10 mouse cellular contexts compared by ENCODE assay signal in genomic region chr12:16009822-16010620, GRCm38 (mm10).
DNase-seq lines count a peak whose midpoint lies in the region; ATAC-seq and TF ChIP-seq lines count a peak whose summit lies in the region.
"Had no signal": no experiment of that assay in that cellular context is flagged by ENCODE, and none has a peak within 500 bp of the region (broad histone marks: within the 10 kb centered on the region; RNA-seq: fewer than 3 reads in every experiment).

No protein-coding gene starts in this region.

- H3K4me2 ChIP-seq in hindbrain, embryonic 16.5 days (ENCODE audit: low read length), result no peak overlapping the region
- H3K4me2 ChIP-seq in hindbrain, embryonic 14.5 days (replicated peaks), result no peak overlapping the region
- peak overlapping the region; percentile 6; the same call in 1 of the 2 replicates for H3K4me2 ChIP-seq in kidney, postnatal 0 days (ENCODE audit: low read length)
- H3K4me2 ChIP-seq in neural tube, embryonic 15.5 days, result no peak overlapping the region
- H3K4me2 ChIP-seq: neural tube, embryonic 13.5 days had no signal

- WGBS in hindbrain, embryonic 16.5 days, result 68% methylated on average over 10 of the region's 10 CpGs
- 70% methylated on average over 10 of the region's 10 CpGs for WGBS in hindbrain, embryonic 14.5 days
- WGBS in kidney, postnatal 0 days, result 25% methylated on average over 10 of the region's 10 CpGs
- 67% methylated on average over 10 of the region's 10 CpGs for WGBS in neural tube, embryonic 15.5 days

- no peak overlapping the region for H3K4me3 ChIP-seq in hindbrain, embryonic 16.5 days (ENCODE audit: low read length)
- no peak overlapping the region for H3K4me3 ChIP-seq in hindbrain, embryonic 14.5 days (replicated peaks; ENCODE audit: low read length)
- no peak overlapping the region for H3K4me3 ChIP-seq in ES-E14 (ENCODE audit: insufficient read depth in 1 of 2, low read depth in 1 of 2, low read length in 2 of 2, poor library complexity in 1 of 2, severe bottlenecking in 1 of 2)
- H3K4me3 ChIP-seq in kidney, postnatal 0 days (replicated peaks; ENCODE audit: low read depth, low read length), result no peak overlapping the region
- H3K4me3 ChIP-seq in neural tube, embryonic 15.5 days (replicated peaks), result no peak overlapping the region
- H3K4me3 ChIP-seq: neural tube, embryonic 13.5 days had no signal

- TF ChIP-seq CTCF in kidney, postnatal 0 days (IDR thresholded peaks at IDR 0.05; ENCODE audit: low read depth), result no peak

- no peaks in the 10 kb centered on the region for H3K9me3 ChIP-seq in hindbrain, embryonic 16.5 days (ENCODE audit: control insufficient read depth, low read length)
- no peaks in the 10 kb centered on the region for H3K9me3 ChIP-seq in hindbrain, embryonic 14.5 days (ENCODE audit: control insufficient read depth, low read length)
- H3K9me3 ChIP-seq in ES-E14 (ENCODE audit: control insufficient read depth, insufficient read depth, low read depth, low read length), result no peaks in the 10 kb centered on the region
- no peaks in the 10 kb centered on the region for H3K9me3 ChIP-seq in kidney, postnatal 0 days (replicated peaks; ENCODE audit: low read length)
- no peaks in the 10 kb centered on the region for H3K9me3 ChIP-seq in neural tube, embryonic 15.5 days (replicated peaks)
- H3K9me3 ChIP-seq: neural tube, embryonic 13.5 days had no signal

- 0 out of 2 replicates have a peak overlapping the region, but pooled peaks have one; percentile 3 for H3K9ac ChIP-seq in hindbrain, embryonic 16.5 days (ENCODE audit: low read depth, low read length)
- H3K9ac ChIP-seq in hindbrain, embryonic 14.5 days, result no peak overlapping the region
- 0 out of 2 replicates have a peak overlapping the region, but pooled peaks have one; percentile 3 for H3K9ac ChIP-seq in ES-E14 (ENCODE audit: insufficient read depth, low read depth, low read length, poor library complexity, severe bottlenecking)
- no peak overlapping the region for H3K9ac ChIP-seq in kidney, postnatal 0 days (ENCODE audit: low read depth, low read length)
- no peak overlapping the region for H3K9ac ChIP-seq in neural tube, embryonic 15.5 days (replicated peaks)
- H3K9ac ChIP-seq: neural tube, embryonic 13.5 days had no signal

- H3K27ac ChIP-seq in hindbrain, embryonic 16.5 days (ENCODE audit: low read depth, low read length), result no peak overlapping the region
- H3K27ac ChIP-seq in hindbrain, embryonic 14.5 days, result no peak overlapping the region
- peak overlapping the region; percentile 8; the same call in 1 of the 2 replicates for H3K27ac ChIP-seq in ES-E14 (ENCODE audit: insufficient read depth, low read depth, low read length, poor library complexity, severe bottlenecking)
- peak overlapping the region; percentile 63; the same call in 1 of the 2 replicates for H3K27ac ChIP-seq in kidney, postnatal 0 days
- no peak overlapping the region for H3K27ac ChIP-seq in neural tube, embryonic 15.5 days (replicated peaks)

- no peak for ATAC-seq in hindbrain, embryonic 16.5 days
- no peak for ATAC-seq in hindbrain, embryonic 14.5 days (ENCODE audit: low FRiP score)
- ATAC-seq in kidney, postnatal 0 days (replicated peaks; ENCODE audit: low FRiP score, low read depth), result no peak
- no peak for ATAC-seq in neural tube, embryonic 15.5 days (ENCODE audit: low FRiP score)

- H3K36me3 ChIP-seq in hindbrain, embryonic 16.5 days (ENCODE audit: control insufficient read depth, insufficient read depth, low read length), result no peaks in the 10 kb centered on the region
- H3K36me3 ChIP-seq in hindbrain, embryonic 14.5 days (replicated peaks; ENCODE audit: control insufficient read depth, insufficient read depth), result no peaks in the 10 kb centered on the region
- H3K36me3 ChIP-seq in ES-E14 (ENCODE audit: control insufficient read depth, insufficient read depth, low read length, poor library complexity, severe bottlenecking), result no peaks in the 10 kb centered on the region
- H3K36me3 ChIP-seq in kidney, postnatal 0 days (ENCODE audit: insufficient read depth, low read length), result no peaks in the 10 kb centered on the region
- H3K36me3 ChIP-seq in neural tube, embryonic 15.5 days, result no peaks in the 10 kb centered on the region
- H3K36me3 ChIP-seq: neural tube, embryonic 13.5 days had no signal

- no peaks in the 10 kb centered on the region for H3K27me3 ChIP-seq in hindbrain, embryonic 16.5 days (replicated peaks; ENCODE audit: control insufficient read depth, insufficient read depth, low read length)
- no peaks in the 10 kb centered on the region for H3K27me3 ChIP-seq in hindbrain, embryonic 14.5 days (ENCODE audit: control insufficient read depth, insufficient read depth, low read length)
- H3K27me3 ChIP-seq in kidney, postnatal 0 days (ENCODE audit: insufficient read depth, low read length), result no peaks in the 10 kb centered on the region
- H3K27me3 ChIP-seq in neural tube, embryonic 15.5 days (replicated peaks), result no peaks in the 10 kb centered on the region
- H3K27me3 ChIP-seq: neural tube, embryonic 13.5 days had no signal

- DNase-seq in hindbrain, embryonic 14.5 days (ENCODE audit: low spot score), result no peak
- peak; percentile 52 for DNase-seq in ES-E14 (ENCODE audit: low read depth, low spot score)
- DNase-seq in embryo, embryonic 11 days, result peak; percentile 45
- peak; percentile 32 for DNase-seq in kidney, postnatal 0 days (ENCODE audit: low spot score)
- no peak for DNase-seq in frontal cortex, postnatal 36 days (ENCODE audit: low spot score in 2 of 2)
- no peak for DNase-seq in spleen, postnatal 10 days (ENCODE audit: low spot score in 2 of 2)
- DNase-seq: cerebellum, postnatal 36 days had no signal

- peaks cover 4% of the 10 kb centered on the region; the same call in 1 of the 2 replicates for H3K4me1 ChIP-seq in hindbrain, embryonic 16.5 days (ENCODE audit: control insufficient read depth, insufficient read depth, low read depth, low read length)
- H3K4me1 ChIP-seq in hindbrain, embryonic 14.5 days (replicated peaks; ENCODE audit: control insufficient read depth, insufficient read depth, low read length), result 0 out of 2 replicates have a peak, but pooled peaks cover 4% of the 10 kb centered on the region
- H3K4me1 ChIP-seq in ES-E14 (ENCODE audit: control insufficient read depth in 2 of 2, insufficient read depth in 2 of 2, low read length in 2 of 2, poor library complexity in 1 of 2), result peaks cover 14 to 18% of the 10 kb centered on the region in 2 experiments; a peak in 3 of 4 replicates
- 0 out of 2 replicates have a peak, but pooled peaks cover 12% of the 10 kb centered on the region for H3K4me1 ChIP-seq in kidney, postnatal 0 days (replicated peaks; ENCODE audit: insufficient read depth, low read length)
- 0 out of 2 replicates have a peak, but pooled peaks cover 9% of the 10 kb centered on the region for H3K4me1 ChIP-seq in neural tube, embryonic 15.5 days

- in situ Hi-C loops in ES-E14 (cut with MboI; ENCODE audit: low sequenced_read_pairs in 2 of 2, unreplicated experiment in 2 of 2), result no loop called here

TF ChIP-seq in ES-E14, 5 proteins besides CTCF, POLR2A, EP300 and RAD21:
- no peak for TF ChIP-seq MAFK (IDR thresholded peaks at IDR 0.05; ENCODE audit: insufficient read depth, low read depth, low read length)
- TF ChIP-seq HCFC1 (IDR thresholded peaks at IDR 0.05; ENCODE audit: borderline replicate concordance, insufficient read depth, low read length), result no peak
- TF ChIP-seq CHD2 (IDR thresholded peaks at IDR 0.05; ENCODE audit: low read depth, low read length), result no peak
- TF ChIP-seq ZC3H11A (IDR thresholded peaks at IDR 0.05; ENCODE audit: borderline replicate concordance, low read depth, low read length), result no peak
- TF ChIP-seq ZNF384 (IDR thresholded peaks at IDR 0.05; ENCODE audit: low read depth, low read length), result no peak

Comparison
In these comparisons a context has a peak if more than half of its experiments do, and no peak if none do; other contexts are left out.
1. H3K9ac ChIP-seq: peak in hindbrain, embryonic 16.5 days (single experiment) and ES-E14 (single experiment); none in hindbrain, embryonic 14.5 days (single experiment), kidney, postnatal 0 days (single experiment) and neural tube, embryonic 15.5 days (single experiment).
2. H3K27ac ChIP-seq: peak in ES-E14 (single experiment) and kidney, postnatal 0 days (single experiment); none in hindbrain, embryonic 16.5 days (single experiment), hindbrain, embryonic 14.5 days (single experiment) and neural tube, embryonic 15.5 days (single experiment).
3. DNase-seq: peak in ES-E14 (single experiment), embryo, embryonic 11 days (single experiment) and kidney, postnatal 0 days (single experiment); none in hindbrain, embryonic 14.5 days (single experiment), frontal cortex, postnatal 36 days (0 of 2) and spleen, postnatal 10 days (0 of 2).